Mouse (Mus musculus): ENCODE measurements around the gene Slc37a1. TPM values are rescaled to one million over a fixed set of nuclear protein-coding genes. Genes with fewer than 3 reads are reported as not detected.
"Not testable (repeated sequence)": the region's sequence is repeated elsewhere in the genome, so short reads cannot be mapped to it uniquely, and the experiment has no call there.

Slc37a1 gene
- polyA plus RNA-seq, 1 experiment from 2014 or later, result 17.3 TPM

DNA sequence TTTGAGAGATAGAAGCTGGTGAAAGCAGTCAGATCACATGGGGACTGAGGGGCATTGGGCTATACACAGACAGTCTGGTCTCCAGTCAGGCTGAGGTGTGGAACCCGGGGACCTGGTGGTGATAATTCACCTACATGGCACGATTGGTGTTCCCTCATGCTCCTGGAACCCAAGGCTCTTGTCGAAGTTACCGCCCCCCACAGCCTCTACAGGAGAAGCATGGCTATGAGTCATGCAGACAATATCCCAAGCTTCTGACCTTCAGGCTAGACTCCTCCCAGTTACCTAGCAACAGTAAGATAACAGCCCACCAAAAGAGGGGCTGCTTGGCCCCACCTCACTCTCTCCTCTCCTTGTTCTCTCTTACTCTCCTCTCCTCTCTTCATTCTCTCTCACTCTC lies 16.3 kb upstream of the Slc37a1 start:
- no peaks in the 10 kb centered on the region for H3K9me3 ChIP-seq
- DNase-seq (ENCODE audit: low spot score), result no peak
- H3K36me3 ChIP-seq, result no peaks in the 10 kb centered on the region
- H3K4me3 ChIP-seq, result no peak overlapping the region
- no peak overlapping the region for H3K27ac ChIP-seq
- H3K4me1 ChIP-seq (replicated peaks), result peaks cover 7% of the 10 kb centered on the region
- H3K27me3 ChIP-seq (ENCODE audit: insufficient read depth, poor library complexity, severe bottlenecking), result no peaks in the 10 kb centered on the region
- 94% methylated on average over 4 of the region's 4 CpGs for WGBS

DNA sequence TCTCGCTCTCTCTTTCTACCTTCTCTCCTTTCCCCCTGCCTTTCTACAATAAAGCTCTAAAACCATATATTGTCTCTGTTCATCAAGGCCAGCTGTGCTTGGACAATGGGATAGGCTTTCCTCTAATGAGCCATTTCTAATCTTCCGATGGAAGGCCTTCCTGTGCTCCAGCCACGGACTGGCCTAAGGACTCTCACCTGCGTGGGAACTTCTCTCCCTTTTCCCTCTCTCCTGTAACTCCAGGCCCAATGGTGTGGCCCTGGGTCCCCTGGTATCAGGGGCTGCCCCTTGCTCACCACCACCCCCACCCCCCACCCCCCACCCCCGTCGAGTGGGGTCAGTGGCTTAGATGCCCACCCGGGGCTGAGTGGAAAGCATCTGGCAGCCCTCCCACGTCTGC lies 15.9 kb upstream of the Slc37a1 start:
- not testable (repeated sequence) for H3K36me3 ChIP-seq; H3K4me3 ChIP-seq; H3K27ac ChIP-seq; H3K27me3 ChIP-seq (ENCODE audit: insufficient read depth, poor library complexity, severe bottlenecking); DNase-seq (ENCODE audit: low spot score); H3K9me3 ChIP-seq; H3K4me1 ChIP-seq (replicated peaks)
- WGBS, result 85% methylated on average over 8 of the region's 8 CpGs

DNA sequence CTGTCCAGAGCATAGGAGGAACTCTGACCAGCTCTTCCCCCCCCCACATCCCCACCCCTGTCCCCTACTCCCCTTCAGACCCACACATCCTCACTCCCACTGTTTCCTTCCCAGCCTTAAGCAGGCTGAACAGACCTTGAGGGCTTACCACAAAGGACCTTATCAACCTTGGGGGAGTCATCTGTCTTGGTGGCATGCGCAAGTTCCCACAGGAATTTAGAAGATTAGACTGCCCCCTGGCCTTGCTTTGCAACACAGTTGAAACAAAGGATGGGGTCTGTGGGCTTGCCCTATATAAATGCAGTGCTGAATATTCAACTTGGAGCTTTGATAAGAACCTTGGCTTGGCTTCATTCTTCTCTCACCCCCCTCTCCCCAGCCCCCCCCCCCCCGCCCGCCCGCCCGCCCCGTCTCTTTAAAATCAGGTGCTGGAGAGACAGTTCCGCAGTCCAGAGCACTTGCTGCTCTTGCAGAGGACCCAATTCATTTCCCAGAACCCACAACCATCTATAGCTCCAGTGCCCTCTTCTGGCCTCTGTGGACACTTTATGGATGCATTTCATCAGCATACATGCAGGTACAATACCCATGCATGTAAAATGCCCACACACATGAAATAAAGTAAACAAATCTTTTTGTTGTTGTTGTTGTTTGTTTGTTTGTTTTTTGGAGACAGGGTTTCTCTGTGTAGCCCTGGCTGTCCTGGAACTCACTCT lies 15.3 kb upstream of the Slc37a1 start:
- H3K27ac ChIP-seq, result no peak overlapping the region
- no peaks in the 10 kb centered on the region for H3K9me3 ChIP-seq
- no peaks in the 10 kb centered on the region for H3K36me3 ChIP-seq
- no peak overlapping the region for H3K4me3 ChIP-seq
- H3K27me3 ChIP-seq (ENCODE audit: insufficient read depth, poor library complexity, severe bottlenecking), result peaks cover 6% of the 10 kb centered on the region; the same call in 1 of the 2 replicates
- 66% methylated on average over 5 of the region's 7 CpGs for WGBS
- peaks cover 4% of the 10 kb centered on the region; the same call in 1 of the 2 replicates for H3K4me1 ChIP-seq (replicated peaks)
- no peak for DNase-seq (ENCODE audit: low spot score)

DNA sequence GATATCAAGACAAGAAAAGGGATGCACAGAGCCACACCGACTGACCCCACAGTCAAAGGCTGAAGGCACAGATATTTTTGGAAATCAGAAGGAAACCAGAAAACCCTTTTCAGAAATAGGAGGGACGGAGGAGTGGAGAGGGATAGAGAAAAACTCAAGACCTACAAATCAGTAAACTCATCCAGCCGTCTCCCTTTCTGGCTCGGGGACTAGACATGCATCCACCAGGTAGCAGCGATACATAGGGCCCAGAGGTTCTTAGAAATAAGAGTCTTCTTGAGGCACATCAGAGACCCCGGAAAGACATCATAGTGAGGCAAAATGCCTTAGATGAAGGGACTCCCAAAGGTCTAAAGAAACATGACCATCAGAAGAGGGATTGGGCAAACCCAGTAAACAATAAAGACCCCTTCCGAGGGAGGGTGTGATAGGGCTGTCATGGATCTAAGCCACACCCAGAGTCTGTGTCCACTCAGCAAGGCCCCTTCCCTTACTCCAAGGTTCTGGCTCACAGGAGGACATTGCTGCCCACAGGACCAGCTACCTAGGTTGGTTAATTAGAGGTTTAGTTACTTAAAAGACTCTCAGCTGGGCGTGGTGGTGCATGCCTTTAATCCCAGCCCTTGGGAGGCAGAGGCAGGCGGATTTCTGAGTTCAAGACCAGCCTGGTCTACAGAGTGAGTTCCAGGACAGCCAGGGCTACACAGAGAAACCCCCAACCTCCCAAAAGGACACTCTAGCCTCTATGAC lies 14.0 kb upstream of the Slc37a1 start:
- Histone ChIP-seq H3K27ac (no peak overlapping the region), H3K9me3 (no peaks in the 10 kb centered on the region), H3K36me3 (no peaks in the 10 kb centered on the region), H3K27me3 (ENCODE audit: insufficient read depth, poor library complexity, severe bottlenecking) (peaks cover 11% of the 10 kb centered on the region; the same call in 1 of the 2 replicates), H3K4me3 (no peak overlapping the region), H3K4me1 (replicated peaks) (peaks cover 17% of the 10 kb centered on the region)
- no peak for DNase-seq (ENCODE audit: low spot score)
- WGBS, result 89% methylated on average over 9 of the region's 9 CpGs

DNA sequence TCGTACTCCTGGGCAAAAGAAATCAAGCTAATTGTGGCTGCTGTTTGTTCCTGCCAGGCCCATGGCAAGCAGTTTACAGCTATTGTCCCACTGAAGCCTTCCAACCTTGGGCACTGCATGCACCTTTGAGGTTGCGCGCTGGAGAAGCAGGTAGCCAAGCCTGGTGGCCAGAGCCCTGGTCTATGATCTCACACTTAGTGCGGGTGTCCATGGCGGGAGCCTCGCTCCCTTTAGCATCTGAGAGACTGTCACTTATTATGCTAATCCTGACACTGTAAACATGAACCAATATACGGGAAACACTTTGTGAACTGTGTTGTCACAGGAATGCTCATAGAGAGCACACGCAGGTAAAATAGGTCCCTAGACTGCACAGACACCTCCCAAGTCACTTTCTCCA lies 13.0 kb upstream of the Slc37a1 start:
- H3K27ac ChIP-seq, result no peak overlapping the region
- no peaks in the 10 kb centered on the region for H3K36me3 ChIP-seq
- H3K9me3 ChIP-seq, result no peaks in the 10 kb centered on the region
- no peak for DNase-seq (ENCODE audit: low spot score)
- WGBS, result 92% methylated on average over 8 of the region's 8 CpGs
- peaks cover 11% of the 10 kb centered on the region; the same call in 1 of the 2 replicates for H3K27me3 ChIP-seq (ENCODE audit: insufficient read depth, poor library complexity, severe bottlenecking)
- H3K4me3 ChIP-seq, result no peak overlapping the region
- peaks cover 19% of the 10 kb centered on the region for H3K4me1 ChIP-seq (replicated peaks)

DNA sequence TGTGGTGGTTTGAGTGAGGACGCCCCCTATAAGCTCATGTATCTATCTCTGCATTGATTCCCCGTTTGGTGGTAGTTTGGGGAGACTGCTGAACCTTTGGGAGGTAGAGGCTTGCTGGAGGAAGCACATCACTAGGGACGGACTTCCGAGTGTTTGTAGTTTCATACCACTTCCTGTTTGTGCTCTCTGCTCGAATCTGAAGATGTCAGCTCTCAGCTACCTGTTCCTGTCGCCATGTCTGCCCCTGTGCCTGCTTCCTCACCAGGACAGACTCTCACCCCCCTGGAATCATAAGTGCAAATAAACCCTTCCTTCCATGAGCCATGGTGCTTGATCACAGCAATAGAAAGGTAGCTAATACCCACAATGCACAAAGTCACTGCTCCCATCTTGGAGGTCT lies 11.4 kb upstream of the Slc37a1 start:
- DNase-seq (ENCODE audit: low spot score), result no peak
- 75% methylated on average over 6 of the region's 6 CpGs for WGBS
- Histone ChIP-seq H3K27me3 (ENCODE audit: insufficient read depth, poor library complexity, severe bottlenecking) (peaks cover 11% of the 10 kb centered on the region; the same call in 1 of the 2 replicates), H3K36me3 (no peaks in the 10 kb centered on the region), H3K4me1 (replicated peaks) (peaks cover 19% of the 10 kb centered on the region), H3K9me3 (no peaks in the 10 kb centered on the region), H3K27ac (no peak overlapping the region), H3K4me3 (no peak overlapping the region)

DNA sequence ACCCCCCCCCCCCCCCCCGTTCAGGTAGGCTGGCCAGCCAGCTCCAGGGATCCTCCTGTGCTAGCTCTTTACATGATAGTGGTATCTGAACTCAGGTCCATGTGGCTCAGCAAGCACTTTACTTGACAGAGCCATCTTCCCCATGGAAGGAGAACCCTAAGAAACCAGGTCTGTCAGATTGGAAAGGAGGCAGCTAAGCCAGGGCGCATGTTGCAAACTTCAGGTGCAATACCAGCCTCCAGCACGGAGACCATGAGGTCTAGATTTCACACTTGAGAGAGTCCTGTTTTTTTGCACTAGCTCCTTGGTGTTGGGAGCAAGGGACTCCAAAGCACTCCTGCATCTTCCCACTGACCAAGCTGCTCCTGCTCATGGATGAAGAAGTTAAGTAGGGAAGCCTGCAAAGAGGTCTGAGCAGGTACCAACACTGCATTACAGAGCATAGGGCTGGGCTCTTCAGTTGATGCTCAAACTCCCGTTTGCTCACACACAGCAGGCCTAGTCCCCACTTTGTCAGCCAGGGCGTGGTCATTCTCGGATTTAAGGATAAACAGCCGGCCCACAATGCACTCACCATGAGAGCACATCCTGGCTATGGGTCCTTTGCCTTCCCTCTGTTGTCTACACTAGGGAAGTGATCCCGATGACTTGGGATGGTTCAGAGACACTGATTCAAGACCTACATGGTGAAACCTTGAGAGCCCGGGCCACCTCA lies 10.2 kb upstream of the Slc37a1 start:
- peak overlapping the region; percentile 76 for H3K27ac ChIP-seq
- H3K9me3 ChIP-seq, result no peaks in the 10 kb centered on the region
- no peaks in the 10 kb centered on the region for H3K36me3 ChIP-seq
- WGBS, result 24% methylated on average over 9 of the region's 9 CpGs
- H3K4me1 ChIP-seq (replicated peaks), result peaks cover 16% of the 10 kb centered on the region
- peak overlapping the region; percentile 58 for H3K4me3 ChIP-seq
- H3K27me3 ChIP-seq (ENCODE audit: insufficient read depth, poor library complexity, severe bottlenecking), result peaks cover 11% of the 10 kb centered on the region; the same call in 1 of the 2 replicates
- no peak for DNase-seq (ENCODE audit: low spot score)

DNA sequence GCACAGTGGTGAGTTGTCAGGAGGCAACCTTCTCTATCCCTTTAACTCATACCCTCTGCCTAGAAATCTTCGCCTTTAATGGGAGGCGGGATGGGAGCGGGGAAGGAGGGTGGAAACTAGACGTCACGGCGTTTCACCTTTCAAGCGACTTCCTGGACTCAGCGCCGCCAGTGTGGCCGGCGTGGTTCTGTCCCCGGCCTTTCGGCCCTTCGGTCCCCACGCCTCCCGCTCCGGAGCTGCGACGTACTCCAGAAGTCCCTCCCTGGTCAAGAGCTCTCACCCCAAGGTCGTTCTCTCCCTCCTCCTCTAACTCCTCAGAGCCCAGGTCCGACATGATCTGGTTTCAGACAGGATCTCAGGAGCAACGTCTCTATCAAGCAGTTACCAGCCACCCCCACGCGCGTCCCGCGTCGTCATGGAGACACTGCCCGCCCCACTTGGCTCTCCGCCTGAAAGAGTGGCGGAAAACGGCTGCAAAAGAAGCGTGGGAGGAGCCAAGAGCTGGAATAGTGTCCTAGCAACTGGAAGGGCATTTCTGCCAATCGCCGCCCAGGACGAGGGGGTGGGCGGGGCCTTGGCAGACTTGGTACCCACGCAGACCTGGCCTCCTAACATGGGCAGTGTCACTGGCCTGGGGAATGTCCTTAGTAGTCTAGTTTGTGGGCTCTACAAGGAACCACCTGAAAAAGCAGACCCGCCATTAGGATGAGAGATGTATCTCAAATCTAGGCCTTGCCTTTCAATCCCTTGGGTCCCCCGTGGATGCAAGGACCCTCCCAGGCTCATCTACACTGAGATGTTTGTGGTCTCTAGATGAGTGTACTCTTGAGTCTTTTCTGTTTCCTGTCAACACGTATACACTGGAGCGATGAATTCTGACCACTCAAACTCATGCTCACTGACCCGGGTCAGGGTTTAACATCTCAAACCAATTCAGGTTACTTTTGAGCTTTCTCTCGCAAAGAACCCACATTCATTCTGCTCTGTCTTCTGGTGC lies 9.4 kb upstream of the Slc37a1 start, which contains the start of gene Rsph1:
Rsph1 (minus strand) TSS at position 462 of the 997 bp plus-strand sequence.
- Histone ChIP-seq H3K36me3 (no peaks in the 10 kb centered on the region), H3K27me3 (ENCODE audit: insufficient read depth, poor library complexity, severe bottlenecking) (peaks cover 11% of the 10 kb centered on the region; the same call in 1 of the 2 replicates), H3K4me1 (replicated peaks) (peaks cover 16% of the 10 kb centered on the region), H3K27ac (peak within 1 kb of the TSS; percentile 76), H3K4me3 (peak within 1 kb of the TSS; percentile 58), H3K9me3 (no peaks in the 10 kb centered on the region)
- DNase-seq (ENCODE audit: low spot score), result peak; percentile 90
- 9% methylated on average over 44 of the region's 44 CpGs for WGBS

DNA sequence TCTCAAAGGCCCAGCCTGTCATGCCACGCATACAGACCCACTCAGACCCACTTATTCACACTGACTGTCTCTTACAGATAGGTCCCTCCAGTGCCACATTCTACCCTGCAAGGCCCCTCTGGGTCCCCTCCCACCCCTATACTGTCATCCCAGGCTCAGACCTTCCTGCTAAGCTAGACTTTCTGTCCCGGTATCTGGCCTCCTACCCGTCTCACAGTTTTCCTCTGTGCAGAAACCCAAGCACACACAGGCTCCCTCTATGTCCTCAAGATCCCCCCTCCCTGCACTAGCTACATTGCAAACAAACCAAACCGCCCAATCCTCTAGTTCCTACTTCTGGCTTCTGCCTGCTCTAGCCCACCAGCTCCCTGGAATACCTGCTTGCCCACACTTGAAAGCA lies 8.7 kb upstream of the Slc37a1 start:
- no peak for DNase-seq (ENCODE audit: low spot score)
- Histone ChIP-seq H3K36me3 (no peaks in the 10 kb centered on the region), H3K4me3 (no peak overlapping the region), H3K27me3 (ENCODE audit: insufficient read depth, poor library complexity, severe bottlenecking) (peaks cover 11% of the 10 kb centered on the region; the same call in 1 of the 2 replicates), H3K27ac (peak overlapping the region; percentile 8; the same call in 1 of the 2 replicates), H3K4me1 (replicated peaks) (peaks cover 24% of the 10 kb centered on the region), H3K9me3 (no peaks in the 10 kb centered on the region)
- 84% methylated on average over 4 of the region's 4 CpGs for WGBS

DNA sequence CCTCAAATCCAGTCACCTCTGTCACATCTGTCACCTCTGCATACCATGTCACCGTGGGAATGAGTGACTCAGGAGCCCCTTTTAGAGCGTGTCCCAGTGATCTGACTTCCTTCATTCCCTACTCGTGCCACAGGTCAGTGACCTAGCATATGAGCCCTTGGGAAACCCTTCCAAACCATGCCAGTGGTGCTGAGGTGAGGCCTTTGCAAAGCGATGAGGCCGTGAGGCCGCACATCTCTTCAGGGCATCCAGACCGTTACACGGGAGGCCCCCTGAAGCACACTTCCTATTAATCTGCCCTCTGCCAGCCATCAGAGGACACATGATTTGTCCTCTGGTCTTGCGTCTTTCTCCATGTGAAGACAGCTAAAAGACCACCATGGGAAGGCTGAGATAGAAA lies 7.1 kb upstream of the Slc37a1 start:
- Histone ChIP-seq H3K27ac (no peak overlapping the region), H3K27me3 (ENCODE audit: insufficient read depth, poor library complexity, severe bottlenecking) (peaks cover 11% of the 10 kb centered on the region; the same call in 1 of the 2 replicates), H3K4me3 (no peak overlapping the region), H3K9me3 (no peaks in the 10 kb centered on the region), H3K36me3 (no peaks in the 10 kb centered on the region), H3K4me1 (replicated peaks) (peaks cover 24% of the 10 kb centered on the region)
- WGBS, result 82% methylated on average over 9 of the region's 9 CpGs
- no peak for DNase-seq (ENCODE audit: low spot score)

DNA sequence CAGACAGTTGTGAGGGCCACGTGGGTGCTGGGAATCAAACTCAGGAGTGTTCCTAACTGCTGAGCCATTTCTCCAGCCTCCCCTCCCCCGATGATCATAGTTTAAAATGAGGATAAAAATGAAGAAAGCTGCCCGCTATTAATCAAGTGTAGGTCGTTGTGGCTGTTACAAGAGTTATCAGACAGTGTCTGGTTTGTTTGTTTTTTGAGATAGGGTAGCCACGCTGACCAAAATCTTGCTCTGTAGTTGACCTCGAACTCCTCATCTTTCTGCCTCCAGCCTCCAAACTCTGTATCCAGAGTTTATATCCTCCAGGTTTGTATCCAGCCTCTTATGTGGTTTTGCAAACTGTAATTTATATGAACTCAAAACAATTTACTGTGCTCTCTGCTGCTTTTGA lies 6.3 kb upstream of the Slc37a1 start:
- WGBS, result 84% methylated on average over 6 of the region's 6 CpGs
- H3K4me1 ChIP-seq (replicated peaks), result peaks cover 24% of the 10 kb centered on the region
- no peak for DNase-seq (ENCODE audit: low spot score)

More for the DNA sequence above, 6.3 kb upstream of the Slc37a1 start:
- H3K27ac ChIP-seq, result no peak overlapping the region
- H3K9me3 ChIP-seq, result no peaks in the 10 kb centered on the region
- no peaks in the 10 kb centered on the region for H3K36me3 ChIP-seq
- peaks cover 11% of the 10 kb centered on the region; the same call in 1 of the 2 replicates for H3K27me3 ChIP-seq (ENCODE audit: insufficient read depth, poor library complexity, severe bottlenecking)
- no peak overlapping the region for H3K4me3 ChIP-seq
